Mouse (Mus musculus): ENCODE data around the gene Rora.

- no peak for TF ChIP-seq CTCF (IDR thresholded peaks at IDR 0.05; ENCODE audit: low read depth)
- no peak for TF ChIP-seq EP300 (IDR thresholded peaks at IDR 0.05; ENCODE audit: low read depth)
These were observed 155.9 kb downstream of the Rora start for GRCm38 (mm10) chr9:68809536-68809935.
